Mouse (Mus musculus): ENCODE measurements around the gene Erg. TPM values are rescaled to one million over a fixed set of nuclear protein-coding genes. Genes with fewer than 3 reads are reported as not detected.

Erg gene
- total and polyA plus RNA-seq, 3 experiments, result 0.11 to 0.81 (median 0.34) TPM

GRCm38 (mm10) chr16:95490386-95490785, 96.0 kb downstream of the Erg start:
- Histone ChIP-seq H3K9me3 (replicated peaks; ENCODE audit: low read length) (no peaks in the 10 kb centered on the region), H3K4me1 (ENCODE audit: control insufficient read depth in 1 of 2, insufficient read depth in 2 of 2) (no peaks in the 10 kb centered on the region), H3K27ac (ENCODE audit: insufficient read depth, low read depth) (no peak overlapping the region), H3K4me2 (ENCODE audit: insufficient read depth, low read depth, poor library complexity, severe bottlenecking) (no peak overlapping the region), H3K79me2 (replicated peaks; ENCODE audit: control insufficient read depth, extremely low read depth, insufficient read depth, poor library complexity, severe bottlenecking) (no peaks in the 10 kb centered on the region), H3K27me3 (replicated peaks) (no peaks in the 10 kb centered on the region), H3K9ac (ENCODE audit: insufficient read depth, low read depth) (no peak overlapping the region), H3K36me3 (replicated peaks in 1 of 2; ENCODE audit: control insufficient read depth in 1 of 2, insufficient read depth in 1 of 2, low read length in 1 of 2) (no peaks in the 10 kb centered on the region), H3K4me3 (replicated peaks in 1 of 3; ENCODE audit: low read depth in 2 of 3, low read length in 2 of 3, poor library complexity in 1 of 3) (no peak overlapping the region)
- dilution Hi-C loops (cut with MboI; ENCODE audit: extremely low pct_ligation_motif_present, extremely low pct_unique_long_range_greater_than_20kb, low sequenced_read_pairs) (no loop called here), in situ Hi-C loops (cut with MboI; ENCODE audit: low pct_ligation_motif_present, low pct_unique_long_range_greater_than_20kb, low sequenced_read_pairs) (no loop called here)
- TF ChIP-seq GABPA (IDR thresholded peaks at IDR 0.05; ENCODE audit: insufficient replicate concordance, low read depth, low read length), result no peak
- no peak for TF ChIP-seq RCOR1 (conservative IDR thresholded peaks at IDR 0.05; ENCODE audit: low read depth, low read length)
- no peak for TF ChIP-seq BHLHE40 (IDR thresholded peaks at IDR 0.05; ENCODE audit: low read depth, low read length)
- TF ChIP-seq JUN (IDR thresholded peaks at IDR 0.05; ENCODE audit: insufficient read depth, low read depth, low read length), result no peak
- no peak for TF ChIP-seq MAX (IDR thresholded peaks at IDR 0.05; ENCODE audit: low read length)
- TF ChIP-seq TBP (conservative IDR thresholded peaks at IDR 0.05; ENCODE audit: low read depth, low read length), result no peak
- TF ChIP-seq MYC (IDR thresholded peaks at IDR 0.05; ENCODE audit: low read depth, low read length), result no peak
- no peak for TF ChIP-seq MAFK (IDR thresholded peaks at IDR 0.05; ENCODE audit: insufficient replicate concordance, low read length)
- TF ChIP-seq UBTF (IDR thresholded peaks at IDR 0.05; ENCODE audit: low read depth, low read length), result no peak
- no peak for TF ChIP-seq ZMIZ1 (IDR thresholded peaks at IDR 0.05; ENCODE audit: low read depth, low read length)
- no peak for TF ChIP-seq E2F4 (IDR thresholded peaks at IDR 0.05; ENCODE audit: insufficient replicate concordance, low read depth, low read length)
- TF ChIP-seq CHD2 (IDR thresholded peaks at IDR 0.05; ENCODE audit: low read length), result no peak
- TF ChIP-seq PAX5 (IDR thresholded peaks at IDR 0.05; ENCODE audit: low read length), result no peak
- TF ChIP-seq HCFC1 (IDR thresholded peaks at IDR 0.05; ENCODE audit: low read depth, low read length), result no peak
- no peak for TF ChIP-seq SMC3 (IDR thresholded peaks at IDR 0.05; ENCODE audit: low read depth, low read length)
- TF ChIP-seq MEF2A (IDR thresholded peaks at IDR 0.05; ENCODE audit: borderline replicate concordance, low read depth, low read length), result no peak
- no peak for TF ChIP-seq ELF1 (IDR thresholded peaks at IDR 0.05; ENCODE audit: low read depth, low read length)
- TF ChIP-seq MXI1 (IDR thresholded peaks at IDR 0.05; ENCODE audit: low read depth, low read length), result no peak
- TF ChIP-seq EP300 (IDR thresholded peaks at IDR 0.05; ENCODE audit: low read length), result no peak
- TF ChIP-seq POLR2AphosphoS2 (IDR thresholded peaks at IDR 0.05; ENCODE audit: low read depth, low read length), result no peak
- DNase-seq (ENCODE audit: extremely low read depth), result no peak

- TF ChIP-seq ELF1 (IDR thresholded peaks at IDR 0.05; ENCODE audit: low read depth, low read length) (no peak), USF2 (conservative IDR thresholded peaks at IDR 0.05; ENCODE audit: low read depth, low read length) (no peak), HCFC1 (IDR thresholded peaks at IDR 0.05; ENCODE audit: low read depth, low read length) (no peak), EP300 (IDR thresholded peaks at IDR 0.05; ENCODE audit: low read length) (no peak), POLR2A (IDR thresholded peaks at IDR 0.05; ENCODE audit: low read depth, low read length) (no peak)
- Histone ChIP-seq H3K79me2 (replicated peaks; ENCODE audit: control insufficient read depth, extremely low read depth, insufficient read depth, poor library complexity, severe bottlenecking) (no peaks in the 10 kb centered on the region), H3K27me3 (replicated peaks) (no peaks in the 10 kb centered on the region), H3K4me2 (ENCODE audit: insufficient read depth, low read depth, poor library complexity, severe bottlenecking) (no peak overlapping the region), H3K9me3 (replicated peaks; ENCODE audit: low read length) (no peaks in the 10 kb centered on the region), H3K4me3 (replicated peaks in 1 of 3; ENCODE audit: low read depth in 2 of 3, low read length in 2 of 3, poor library complexity in 1 of 3) (no peak overlapping the region), H3K4me1 (ENCODE audit: control insufficient read depth in 1 of 2, insufficient read depth in 2 of 2) (no peaks in the 10 kb centered on the region), H3K9ac (ENCODE audit: insufficient read depth, low read depth) (no peak overlapping the region), H3K27ac (ENCODE audit: insufficient read depth, low read depth) (no peak overlapping the region), H3K36me3 (replicated peaks in 1 of 2; ENCODE audit: control insufficient read depth in 1 of 2, insufficient read depth in 1 of 2, low read length in 1 of 2) (no peaks in the 10 kb centered on the region)
- no peak for DNase-seq (ENCODE audit: extremely low read depth)
- in situ Hi-C loops (cut with MboI; ENCODE audit: low pct_ligation_motif_present, low pct_unique_long_range_greater_than_20kb, low sequenced_read_pairs), result loop anchor here (5.0 kb wide), 1 partner anchor 55 kb away; no protein-coding TSS in a partner anchor
- dilution Hi-C loops (cut with MboI; ENCODE audit: extremely low pct_ligation_motif_present, extremely low pct_unique_long_range_greater_than_20kb, low sequenced_read_pairs), result no loop called here
Measured at GRCm38 (mm10) chr16:95487606-95488351, 98.6 kb downstream of the Erg start.
